Mouse (Mus musculus) midbrain, embryonic 15.5 days (tissue): ENCODE measurements around the gene Galnt16. TPM values are rescaled to one million over a fixed set of nuclear protein-coding genes. Genes with fewer than 3 reads are reported as not detected.

ENCODE experiments used
- ATAC-seq: fragments of 200-750 bp; cut with Nextera tagmentation; replicated peaks from 2 replicates; pipeline ENCODE4 v1.8.0; 2017; ENCODE audit warnings: moderate TSS enrichment
- H3K27ac ChIP-seq: fragments of 300-500 bp; sonication (generic); 2 replicates; pipeline ENCODE4 v1.5.1; 2015; ENCODE audit warnings: mild to moderate bottlenecking, inconsistent platforms
- H3K27me3 ChIP-seq: fragments of 300-500 bp; sonication (generic); replicated peaks from 2 replicates; pipeline ENCODE4 v1.6.1; 2015; ENCODE audit warnings: inconsistent platforms
- H3K36me3 ChIP-seq: fragments of 300-500 bp; sonication (generic); replicated peaks from 2 replicates; pipeline ENCODE4 v1.6.1; 2015; ENCODE audit warnings: inconsistent platforms
- H3K4me1 ChIP-seq: fragments of 300-500 bp; sonication (generic); 2 replicates; pipeline ENCODE4 v1.6.1; 2015; ENCODE audit warnings: inconsistent platforms
- H3K4me2 ChIP-seq: fragments of 300-500 bp; sonication (generic); 2 replicates; pipeline ENCODE4 v1.6.1; 2015; ENCODE audit warnings: inconsistent platforms, mild to moderate bottlenecking, moderate library complexity
- H3K4me3 ChIP-seq: fragments of 300-500 bp; sonication (generic); 2 replicates; pipeline ENCODE4 v1.5.1; 2015; ENCODE audit warnings: mild to moderate bottlenecking, inconsistent platforms
- H3K9ac ChIP-seq: fragments of 300-500 bp; sonication (generic); 2 replicates; pipeline ENCODE4 v1.6.1; 2015; ENCODE audit warnings: mild to moderate bottlenecking, inconsistent platforms
- H3K9me3 ChIP-seq: fragments of 300-500 bp; sonication (generic); 2 replicates; pipeline ENCODE4 v1.6.1; 2016; ENCODE audit warnings: inconsistent platforms
- WGBS: fragments of 180-500 bp; shearing (Covaris S2); methylation state at CpG from one replicate; pipeline ENCODE4 v1.1.7; 2015; ENCODE audit warnings: mixed read lengths; 5-methylcytosine and 5-hydroxymethylcytosine counted together
- polyA plus RNA-seq: library from polyadenylated mRNA; unstranded; fragments of >200 nt; fragmentation: Nextera tagmentation; extraction: Ambion mirVana; gene quantifications from 2 replicates; pipeline ENCODE4 v1.2.1, GENCODE M21; 2015

Gene Galnt16
- 39.5 and 42.4 TPM in 2 replicates for polyA plus RNA-seq

DNA sequence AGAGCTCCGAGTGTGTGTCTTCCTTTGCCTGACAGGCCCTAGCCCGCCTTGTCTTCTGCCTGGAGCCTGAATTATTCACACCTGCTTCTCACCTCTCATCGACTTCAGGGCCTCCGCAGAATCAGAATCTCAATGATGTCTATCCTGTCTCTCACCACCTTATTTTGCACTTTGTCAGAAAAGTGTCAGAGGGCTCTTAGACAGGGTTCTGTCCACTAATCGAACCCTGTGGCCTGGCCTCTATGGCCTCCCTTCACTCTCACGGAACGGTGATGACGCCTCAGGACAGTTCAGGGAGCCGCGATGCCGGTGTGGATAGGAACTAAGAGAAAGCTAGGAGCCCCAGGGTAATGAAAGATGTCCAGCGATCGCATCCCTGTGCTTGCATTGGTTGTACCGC, at the start of gene Galnt16:
Gene Galnt16 (plus strand): TSS at position 301 of the 400 bp plus-strand sequence.
- H3K27ac ChIP-seq, result peak within 1 kb of the TSS; percentile 91
- 5% methylated on average over 14 of the region's 14 CpGs for WGBS

GRCm38 (mm10) chr12:80470206-80470605, 47.9 kb upstream of the Galnt16 start:
- ATAC-seq, result no peak
- Histone ChIP-seq H3K27me3 (no peaks in the 10 kb centered on the region), H3K9ac (no peak overlapping the region), H3K36me3 (no peaks in the 10 kb centered on the region), H3K4me3 (no peak overlapping the region), H3K4me2 (no peak overlapping the region), H3K9me3 (no peaks in the 10 kb centered on the region), H3K4me1 (no peaks in the 10 kb centered on the region), H3K27ac (no peak overlapping the region)
- 89% methylated on average over 2 of the region's 2 CpGs for WGBS

More for the DNA sequence above, at the start of gene Galnt16:
- Histone ChIP-seq H3K9me3 (no peaks in the 10 kb centered on the region), H3K4me1 (peaks cover 31% of the 10 kb centered on the region), H3K4me3 (peak within 1 kb of the TSS; percentile 66), H3K4me2 (peak within 1 kb of the TSS; percentile 88), H3K27me3 (peaks cover 8% of the 10 kb centered on the region), H3K9ac (peak within 1 kb of the TSS; percentile 77), H3K36me3 (no peaks in the 10 kb centered on the region)
- ATAC-seq, result no peak; the same call in 1 of the 2 replicates

DNA sequence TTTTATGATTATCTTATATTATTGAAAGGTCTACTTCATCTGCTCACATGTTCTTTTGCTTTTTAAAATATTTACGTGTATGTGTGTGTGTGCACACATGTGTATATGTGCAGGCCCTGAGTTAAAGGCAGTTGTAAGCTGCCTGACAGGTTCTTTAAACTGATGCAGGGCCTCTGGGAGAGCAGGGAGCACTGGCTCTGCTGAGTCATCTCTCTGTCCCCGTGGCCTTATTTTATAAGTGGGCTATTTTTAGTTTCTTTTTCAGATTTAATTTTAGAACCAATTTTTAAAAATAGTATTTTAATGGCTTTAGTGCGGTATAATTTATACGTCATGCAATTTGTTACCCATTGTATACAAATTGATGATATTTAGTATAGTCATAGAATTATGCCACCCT, 46.2 kb upstream of the Galnt16 start:
- no peaks in the 10 kb centered on the region for H3K27me3 ChIP-seq
- H3K9me3 ChIP-seq, result no peaks in the 10 kb centered on the region
- H3K4me3 ChIP-seq, result no peak overlapping the region
- H3K27ac ChIP-seq, result no peak overlapping the region
- no peak overlapping the region for H3K9ac ChIP-seq
- 89% methylated on average over 4 of the region's 4 CpGs for whole genome bisulfite sequencing
- no peaks in the 10 kb centered on the region for H3K4me1 ChIP-seq
- no peak overlapping the region for H3K4me2 ChIP-seq
- H3K36me3 ChIP-seq, result no peaks in the 10 kb centered on the region
- no peak for ATAC-seq

- H3K36me3 ChIP-seq, result no peaks in the 10 kb centered on the region
Observed at GRCm38 (mm10) chr12:80473731-80474130, 44.3 kb upstream of the Galnt16 start.

DNA sequence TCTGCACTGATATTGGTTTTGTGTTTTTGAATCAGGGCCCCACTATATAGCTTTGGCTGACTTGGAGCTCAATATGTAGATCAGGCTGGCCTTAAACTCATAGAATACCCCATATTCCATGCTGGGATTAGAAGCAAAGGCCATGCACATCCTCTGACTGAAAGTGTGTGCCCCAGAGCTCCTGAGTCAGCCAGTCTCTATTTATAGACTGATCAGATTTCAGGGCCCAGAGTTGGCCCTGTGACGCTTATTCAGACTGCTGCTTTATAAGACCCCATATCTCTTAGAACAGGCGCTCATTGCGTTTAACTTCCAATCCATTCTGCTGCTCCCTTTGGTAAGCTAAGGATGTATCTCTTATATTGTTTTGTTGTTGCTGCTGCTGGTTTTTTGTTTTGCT, 38.1 kb upstream of the Galnt16 start:
- H3K27ac ChIP-seq, result no peak overlapping the region
- H3K27me3 ChIP-seq, result no peaks in the 10 kb centered on the region
- peaks cover 15% of the 10 kb centered on the region; the same call in 1 of the 2 replicates for H3K36me3 ChIP-seq
- H3K4me1 ChIP-seq, result no peaks in the 10 kb centered on the region
- H3K4me3 ChIP-seq, result no peak overlapping the region
- H3K9me3 ChIP-seq, result no peaks in the 10 kb centered on the region
- no peak overlapping the region for H3K9ac ChIP-seq
- no peak overlapping the region for H3K4me2 ChIP-seq
- WGBS, result 92% methylated on average over 3 of the region's 3 CpGs
- ATAC-seq, result no peak

More at GRCm38 (mm10) chr12:80473731-80474130, 44.3 kb upstream of the Galnt16 start:
- H3K4me2 ChIP-seq, result no peak overlapping the region
- 88% methylated on average over 3 of the region's 3 CpGs for WGBS
- no peak overlapping the region for H3K27ac ChIP-seq
- no peak for ATAC-seq
- H3K9ac ChIP-seq, result no peak overlapping the region
- no peaks in the 10 kb centered on the region for H3K4me1 ChIP-seq
- H3K27me3 ChIP-seq, result no peaks in the 10 kb centered on the region
- H3K9me3 ChIP-seq, result no peaks in the 10 kb centered on the region
- no peak overlapping the region for H3K4me3 ChIP-seq

DNA sequence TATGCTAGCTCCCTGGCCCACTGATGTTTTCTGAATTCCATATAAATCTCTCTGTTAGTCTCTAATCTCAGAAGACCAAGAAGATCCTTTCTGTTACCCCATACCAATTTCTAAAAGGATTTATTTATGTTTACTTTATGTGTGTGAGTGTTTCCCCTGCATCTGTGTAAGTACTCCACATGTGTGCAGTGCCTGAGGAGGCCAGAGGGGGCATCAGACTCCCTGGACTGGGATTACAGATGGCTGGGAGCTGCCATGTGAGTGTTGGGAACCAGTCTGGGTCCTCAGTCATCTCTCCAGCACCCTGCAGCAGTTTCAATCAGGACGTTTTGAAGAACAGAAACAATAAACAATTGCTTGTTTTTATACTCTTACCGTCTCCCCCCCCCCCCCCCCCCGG, 34.7 kb upstream of the Galnt16 start:
- no peak for ATAC-seq
- Histone ChIP-seq H3K9me3 (no peaks in the 10 kb centered on the region), H3K4me2 (no peak overlapping the region), H3K4me3 (no peak overlapping the region), H3K27ac (no peak overlapping the region), H3K36me3 (peaks cover 28% of the 10 kb centered on the region; the same call in 1 of the 2 replicates), H3K9ac (no peak overlapping the region), H3K4me1 (no peaks in the 10 kb centered on the region), H3K27me3 (no peaks in the 10 kb centered on the region)
- WGBS, result 71% methylated on average over 3 of the region's 3 CpGs

DNA sequence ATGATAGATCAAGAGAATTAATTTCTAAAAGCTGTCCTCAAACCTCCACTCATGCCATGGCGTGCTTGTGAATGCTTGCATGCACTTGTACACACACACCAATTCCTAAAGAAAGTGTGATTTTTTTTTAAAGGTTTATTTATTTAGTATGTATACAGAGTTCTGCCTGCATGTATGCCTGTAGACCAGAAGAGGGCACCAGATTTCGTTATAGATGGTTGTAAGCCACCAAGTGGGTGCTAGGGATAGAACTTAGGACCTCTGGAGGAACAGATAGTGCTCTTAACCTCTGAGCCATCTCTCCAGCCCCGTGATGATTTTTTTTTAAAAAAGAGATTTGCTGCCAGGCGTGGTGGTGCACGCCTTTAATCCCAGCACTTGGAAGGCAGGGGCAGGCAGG, 24.8 kb upstream of the Galnt16 start:
- Histone ChIP-seq H3K36me3 (peaks cover 37% of the 10 kb centered on the region), H3K4me2 (no peak overlapping the region), H3K9me3 (no peaks in the 10 kb centered on the region), H3K27me3 (no peaks in the 10 kb centered on the region), H3K4me1 (no peaks in the 10 kb centered on the region), H3K9ac (no peak overlapping the region), H3K27ac (no peak overlapping the region), H3K4me3 (no peak overlapping the region)
- WGBS, result 95% methylated on average over 5 of the region's 5 CpGs
- no peak for ATAC-seq

DNA sequence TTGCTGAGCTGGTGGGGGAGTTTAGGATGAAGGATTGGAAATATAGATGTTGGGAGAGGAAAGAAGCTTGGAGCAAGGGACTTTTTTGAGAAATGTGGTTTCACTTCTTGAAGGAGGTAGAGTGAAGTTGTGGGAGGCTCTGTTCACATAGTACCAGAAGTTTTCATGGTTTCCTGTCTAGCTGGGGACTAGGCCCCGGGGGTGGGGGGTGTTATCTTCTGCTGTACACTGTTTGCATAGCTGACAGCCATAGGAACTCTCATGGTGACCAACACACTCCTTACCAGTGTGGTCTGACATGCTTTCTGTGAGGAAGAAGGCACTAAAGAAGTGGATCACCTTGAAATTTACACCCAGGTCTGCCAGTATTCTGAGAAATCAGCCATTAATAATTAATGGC, 22.4 kb upstream of the Galnt16 start:
- whole genome bisulfite sequencing, result 77% methylated on average over 1 of the region's 1 CpGs
- no peak overlapping the region for H3K4me2 ChIP-seq
- ATAC-seq, result no peak
- peaks cover 24% of the 10 kb centered on the region for H3K36me3 ChIP-seq
- no peaks in the 10 kb centered on the region for H3K27me3 ChIP-seq
- H3K27ac ChIP-seq, result no peak overlapping the region
- H3K9me3 ChIP-seq, result no peaks in the 10 kb centered on the region
- H3K4me3 ChIP-seq, result no peak overlapping the region
- H3K9ac ChIP-seq, result no peak overlapping the region
- no peaks in the 10 kb centered on the region for H3K4me1 ChIP-seq

DNA sequence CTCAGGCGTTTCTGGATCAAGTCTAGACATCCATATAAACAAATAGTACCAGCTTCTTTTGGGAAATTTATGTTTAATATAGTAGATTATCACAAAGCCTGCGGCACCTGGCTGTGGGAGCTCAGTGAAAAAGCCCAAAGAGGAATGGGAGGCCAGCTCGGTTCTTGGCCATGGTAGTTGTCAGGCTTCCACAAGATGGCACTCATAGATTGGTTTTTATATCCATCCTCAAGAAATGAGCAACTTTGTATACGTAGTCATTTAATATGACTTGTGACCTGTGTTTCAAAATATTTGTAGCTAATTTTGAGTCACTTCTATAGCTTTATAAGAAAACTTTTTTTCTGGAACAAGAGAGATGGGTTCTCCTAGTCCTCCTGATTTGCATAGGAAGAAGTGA, 19.7 kb upstream of the Galnt16 start:
- Histone ChIP-seq H3K4me1 (no peaks in the 10 kb centered on the region), H3K27me3 (no peaks in the 10 kb centered on the region), H3K36me3 (peaks cover 3% of the 10 kb centered on the region; the same call in 1 of the 2 replicates), H3K4me2 (no peak overlapping the region), H3K4me3 (no peak overlapping the region), H3K9me3 (no peaks in the 10 kb centered on the region), H3K9ac (no peak overlapping the region), H3K27ac (no peak overlapping the region)
- WGBS, result 52% methylated on average over 4 of the region's 4 CpGs
- no peak for ATAC-seq

DNA sequence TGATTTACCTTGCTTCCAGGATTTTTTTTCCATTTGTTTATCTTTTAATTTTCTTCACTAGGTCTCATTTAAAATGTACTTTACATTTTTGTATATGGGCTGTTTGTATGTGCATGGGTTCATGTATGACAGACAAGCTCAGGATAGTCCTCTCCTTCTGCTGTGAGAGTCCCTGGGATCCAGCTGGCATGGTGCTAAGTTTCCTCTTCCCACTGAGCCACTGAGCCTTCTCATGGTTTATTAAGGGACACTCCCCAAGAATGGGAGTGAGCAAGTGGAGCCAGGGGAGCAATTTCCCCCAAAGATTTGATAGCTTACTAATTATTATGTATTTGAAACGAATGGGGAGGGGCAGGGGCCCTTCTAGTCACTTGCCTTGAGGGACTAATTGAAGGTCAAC, 17.6 kb upstream of the Galnt16 start:
- no peak for ATAC-seq
- Histone ChIP-seq H3K9me3 (no peaks in the 10 kb centered on the region), H3K4me3 (no peak overlapping the region), H3K4me1 (no peaks in the 10 kb centered on the region), H3K36me3 (no peaks in the 10 kb centered on the region), H3K27ac (no peak overlapping the region), H3K9ac (no peak overlapping the region), H3K27me3 (no peaks in the 10 kb centered on the region), H3K4me2 (no peak overlapping the region)
- 50% methylated on average over 1 of the region's 1 CpGs for WGBS

- WGBS, result 79% methylated on average over 5 of the region's 5 CpGs
- Histone ChIP-seq H3K4me3 (no peak overlapping the region), H3K36me3 (no peaks in the 10 kb centered on the region), H3K9ac (no peak overlapping the region), H3K9me3 (no peaks in the 10 kb centered on the region), H3K4me2 (no peak overlapping the region), H3K27ac (no peak overlapping the region), H3K4me1 (no peaks in the 10 kb centered on the region), H3K27me3 (no peaks in the 10 kb centered on the region)
- no peak for ATAC-seq
Observed at GRCm38 (mm10) chr12:80504718-80505117, 13.4 kb upstream of the Galnt16 start.

DNA sequence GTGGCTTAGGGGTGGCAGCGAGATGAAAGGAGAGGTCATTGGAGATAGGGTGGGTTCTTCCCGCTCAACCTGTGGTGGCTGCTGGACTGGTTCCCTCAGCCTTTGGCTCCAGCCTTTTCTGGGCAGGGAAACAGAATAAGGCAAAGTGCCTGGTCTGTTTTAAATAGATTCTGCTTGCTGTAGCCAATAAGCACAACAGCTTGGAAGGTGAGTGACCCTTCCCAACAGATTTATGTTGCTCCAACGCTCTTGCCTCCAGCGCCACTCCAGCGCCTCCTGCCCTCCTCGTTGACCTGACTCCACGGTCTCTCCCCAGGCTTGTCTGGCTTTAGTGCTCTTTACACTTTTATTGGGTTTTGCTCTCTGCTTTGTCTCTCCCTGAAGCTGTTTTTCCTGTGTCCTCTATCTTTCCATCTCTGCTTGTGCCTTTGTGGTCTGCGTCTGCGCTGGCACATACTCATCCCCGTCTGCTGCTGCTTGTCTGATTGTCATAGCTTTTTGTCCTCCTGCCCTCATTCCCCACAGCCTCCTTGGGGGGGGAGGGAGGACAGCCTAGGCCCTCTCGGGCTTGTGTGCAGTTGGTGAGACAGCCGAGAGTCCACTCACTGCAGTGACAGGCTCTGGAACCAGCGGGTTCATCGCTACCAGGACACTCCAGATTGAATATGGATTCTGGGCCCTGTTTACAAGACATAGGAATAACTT, 10.9 kb upstream of the Galnt16 start:
- no peaks in the 10 kb centered on the region for H3K27me3 ChIP-seq
- H3K4me3 ChIP-seq, result no peak overlapping the region
- WGBS, result 62% methylated on average over 14 of the region's 14 CpGs
- no peaks in the 10 kb centered on the region for H3K9me3 ChIP-seq
- no peaks in the 10 kb centered on the region for H3K36me3 ChIP-seq
- H3K4me2 ChIP-seq, result no peak overlapping the region
- ATAC-seq, result no peak
- H3K9ac ChIP-seq, result no peak overlapping the region
- H3K4me1 ChIP-seq, result no peaks in the 10 kb centered on the region
- no peak overlapping the region for H3K27ac ChIP-seq

DNA sequence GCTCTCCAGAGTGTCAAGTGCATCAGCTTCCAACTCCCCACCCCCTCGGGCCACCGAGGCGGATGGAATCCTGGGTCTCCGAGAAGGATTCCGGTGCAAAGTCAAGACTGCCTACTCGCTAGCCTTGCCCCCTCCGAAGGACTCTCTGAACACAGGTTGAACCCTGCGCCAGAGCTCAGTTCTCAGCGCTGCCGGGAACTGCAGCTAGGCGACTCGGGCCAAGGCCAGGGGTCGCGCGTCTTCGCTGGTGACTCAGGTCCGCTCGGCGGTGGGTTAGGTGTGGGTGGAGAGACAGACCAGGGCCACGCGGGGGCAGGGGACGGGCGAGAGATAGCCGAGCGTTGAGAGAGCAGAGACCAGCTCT, 298 bp downstream of the Galnt16 start:
- under 1% methylated on average over 25 of the region's 25 CpGs for WGBS
- peak; percentile 66 for ATAC-seq
- Histone ChIP-seq H3K4me2 (peak overlapping the region; percentile 88), H3K9me3 (no peaks in the 10 kb centered on the region), H3K27me3 (peaks cover 8% of the 10 kb centered on the region), H3K36me3 (no peaks in the 10 kb centered on the region), H3K4me3 (peak overlapping the region; percentile 66), H3K4me1 (peaks cover 31% of the 10 kb centered on the region), H3K9ac (peak overlapping the region; percentile 77), H3K27ac (peak overlapping the region; percentile 91)
